Mouse (Mus musculus) stomach, postnatal 0 days (tissue): Measurements from ENCODE around the gene Serpina10.

Source experiments
- CTCF ChIP-seq: IDR thresholded peaks from 2 replicates; pipeline ENCODE4 v1.5.1; 2016; ENCODE audit warnings: antibody characterized with exemption, low read depth, mild to moderate bottlenecking, moderate library complexity
- EP300 ChIP-seq: optimal IDR thresholded peaks from 2 replicates; pipeline ENCODE3; 2016; ENCODE audit warnings: antibody characterized with exemption

DNA sequence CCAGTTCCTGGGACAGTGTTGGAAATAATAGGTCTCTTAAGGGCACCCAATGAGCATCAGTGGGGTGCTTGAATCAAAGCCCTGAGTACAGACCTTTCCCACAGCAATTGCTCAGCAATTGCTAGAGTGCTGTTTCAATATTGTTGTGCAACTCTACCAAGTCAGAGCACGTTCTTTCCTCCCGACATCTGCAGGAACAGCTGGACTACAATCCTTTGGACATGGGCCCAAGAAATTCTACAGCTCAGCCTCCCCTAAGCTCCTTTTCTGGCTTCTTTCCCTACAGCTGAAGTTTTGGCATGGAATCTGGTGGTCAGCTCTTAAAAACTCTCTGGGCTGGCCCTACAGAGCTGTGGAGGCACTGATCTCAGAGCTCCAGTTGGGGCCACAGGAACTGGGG is 41.9 kb upstream of the Serpina10 start:
- TF ChIP-seq CTCF (no peak), EP300 (no peak)
